Mouse (Mus musculus): Measurements from ENCODE around the gene Pip4k2a. TPM values are rescaled to one million over a fixed set of nuclear protein-coding genes. Genes with fewer than 3 reads are reported as not detected.

The Pip4k2a gene
- polyA plus RNA-seq, 1 experiment: 21.8 TPM

DNA sequence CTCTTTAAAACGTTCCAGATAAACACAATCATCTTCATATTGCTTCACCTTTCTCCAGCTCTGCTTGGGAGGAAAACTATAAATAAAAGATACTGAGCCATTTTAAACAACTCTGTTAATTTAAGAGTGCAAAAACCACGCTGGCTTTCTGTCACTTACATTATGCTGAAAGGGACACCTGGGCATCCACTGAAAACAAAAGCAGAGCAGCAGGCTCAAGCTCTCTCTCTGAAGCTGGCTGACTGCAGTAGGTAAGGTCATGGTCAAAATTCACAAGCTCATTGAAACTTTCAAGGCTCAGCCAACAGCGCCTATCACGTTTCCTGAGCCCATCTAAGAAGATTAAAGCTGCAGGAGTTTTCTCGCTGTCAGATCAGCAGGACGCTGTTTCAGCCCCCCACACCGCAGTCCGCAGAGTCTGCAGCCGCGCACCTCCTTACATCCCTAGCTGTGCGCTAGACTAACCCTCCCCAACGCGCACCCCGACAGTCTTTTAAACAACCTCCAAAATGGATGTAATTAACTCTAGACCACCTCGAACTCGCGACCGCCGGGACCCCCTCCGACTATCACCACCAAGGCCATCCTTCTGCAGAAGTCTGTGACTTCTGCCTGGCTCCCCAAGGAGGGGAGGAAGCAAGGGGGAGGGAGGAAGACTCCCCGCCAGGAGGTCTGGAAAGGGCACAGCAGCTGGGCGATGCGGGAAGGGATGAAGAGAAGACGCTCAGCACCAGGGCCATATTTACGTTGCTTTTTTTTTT lies 1.3 kb downstream of the Pip4k2a start:
- H3K4me3 ChIP-seq (ENCODE audit: extremely low read depth, insufficient read depth, insufficient read length): peak overlapping the region; percentile 88
- H3K4me1 ChIP-seq (ENCODE audit: control insufficient read depth, insufficient read depth, insufficient read length): peaks cover 2% of the 10 kb centered on the region; the same call in 1 of the 2 replicates
- peak overlapping the region; percentile 76 for H3K27ac ChIP-seq (ENCODE audit: insufficient read depth, low read length)
- H3K36me3 ChIP-seq (ENCODE audit: control insufficient read depth, insufficient read depth, low read length): no peaks in the 10 kb centered on the region
- peak in 1 of 2 experiments; percentile 14 for DNase-seq (ENCODE audit: low read depth in 1 of 2, low spot score in 2 of 2)
- 1% methylated on average over 25 of the region's 25 CpGs for WGBS
- TF ChIP-seq POLR2A (IDR thresholded peaks at IDR 0.05; ENCODE audit: low read depth, low read length) (no peak), CTCF (IDR thresholded peaks at IDR 0.05; ENCODE audit: extremely low read depth, insufficient read depth, insufficient read length, insufficient replicate concordance) (no peak)
- no peaks in the 10 kb centered on the region for H3K27me3 ChIP-seq (ENCODE audit: control insufficient read depth, insufficient read depth, low read length)

- DNase-seq (ENCODE audit: low read depth in 1 of 2, low spot score in 2 of 2): no peak
- Histone ChIP-seq H3K4me3 (ENCODE audit: extremely low read depth, insufficient read depth, insufficient read length) (no peak overlapping the region), H3K4me1 (ENCODE audit: control insufficient read depth, insufficient read depth, insufficient read length) (peaks cover 7% of the 10 kb centered on the region; the same call in 1 of the 2 replicates), H3K27ac (ENCODE audit: insufficient read depth, low read length) (no peak overlapping the region), H3K27me3 (ENCODE audit: control insufficient read depth, insufficient read depth, low read length) (no peaks in the 10 kb centered on the region), H3K36me3 (ENCODE audit: control insufficient read depth, insufficient read depth, low read length) (no peaks in the 10 kb centered on the region)
- TF ChIP-seq POLR2A (IDR thresholded peaks at IDR 0.05; ENCODE audit: low read depth, low read length): no peak
- no peak for TF ChIP-seq CTCF (IDR thresholded peaks at IDR 0.05; ENCODE audit: extremely low read depth, insufficient read depth, insufficient read length, insufficient replicate concordance)
- 53% methylated on average over 7 of the region's 7 CpGs for WGBS
Measured at GRCm38 (mm10) chr2:18992512-18993510, 5.1 kb downstream of the Pip4k2a start.

GRCm38 (mm10) chr2:18988885-18989284 lies 9.0 kb downstream of the Pip4k2a start:
- peak; percentile 42 to 92 for DNase-seq (ENCODE audit: low read depth in 1 of 2, low spot score in 2 of 2)
- H3K4me3 ChIP-seq (ENCODE audit: extremely low read depth, insufficient read depth, insufficient read length): no peak overlapping the region
- peak; percentile 30; the same call in 1 of the 2 replicates for TF ChIP-seq CTCF (IDR thresholded peaks at IDR 0.05; ENCODE audit: extremely low read depth, insufficient read depth, insufficient read length, insufficient replicate concordance)
- no peak for TF ChIP-seq POLR2A (IDR thresholded peaks at IDR 0.05; ENCODE audit: low read depth, low read length)
- no peaks in the 10 kb centered on the region for H3K27me3 ChIP-seq (ENCODE audit: control insufficient read depth, insufficient read depth, low read length)
- 63% methylated on average over 3 of the region's 3 CpGs for WGBS
- peaks cover 17% of the 10 kb centered on the region for H3K4me1 ChIP-seq (ENCODE audit: control insufficient read depth, insufficient read depth, insufficient read length)
- H3K36me3 ChIP-seq (ENCODE audit: control insufficient read depth, insufficient read depth, low read length): no peaks in the 10 kb centered on the region
- H3K27ac ChIP-seq (ENCODE audit: insufficient read depth, low read length): peak overlapping the region; percentile 62

GRCm38 (mm10) chr2:18985506-18985905 lies 12.4 kb downstream of the Pip4k2a start:
- peaks cover 41% of the 10 kb centered on the region for H3K4me1 ChIP-seq (ENCODE audit: control insufficient read depth, insufficient read depth, insufficient read length)
- 54% methylated on average over 3 of the region's 3 CpGs for WGBS
- TF ChIP-seq POLR2A (IDR thresholded peaks at IDR 0.05; ENCODE audit: low read depth, low read length): no peak
- TF ChIP-seq CTCF (IDR thresholded peaks at IDR 0.05; ENCODE audit: extremely low read depth, insufficient read depth, insufficient read length, insufficient replicate concordance): no peak

DNA sequence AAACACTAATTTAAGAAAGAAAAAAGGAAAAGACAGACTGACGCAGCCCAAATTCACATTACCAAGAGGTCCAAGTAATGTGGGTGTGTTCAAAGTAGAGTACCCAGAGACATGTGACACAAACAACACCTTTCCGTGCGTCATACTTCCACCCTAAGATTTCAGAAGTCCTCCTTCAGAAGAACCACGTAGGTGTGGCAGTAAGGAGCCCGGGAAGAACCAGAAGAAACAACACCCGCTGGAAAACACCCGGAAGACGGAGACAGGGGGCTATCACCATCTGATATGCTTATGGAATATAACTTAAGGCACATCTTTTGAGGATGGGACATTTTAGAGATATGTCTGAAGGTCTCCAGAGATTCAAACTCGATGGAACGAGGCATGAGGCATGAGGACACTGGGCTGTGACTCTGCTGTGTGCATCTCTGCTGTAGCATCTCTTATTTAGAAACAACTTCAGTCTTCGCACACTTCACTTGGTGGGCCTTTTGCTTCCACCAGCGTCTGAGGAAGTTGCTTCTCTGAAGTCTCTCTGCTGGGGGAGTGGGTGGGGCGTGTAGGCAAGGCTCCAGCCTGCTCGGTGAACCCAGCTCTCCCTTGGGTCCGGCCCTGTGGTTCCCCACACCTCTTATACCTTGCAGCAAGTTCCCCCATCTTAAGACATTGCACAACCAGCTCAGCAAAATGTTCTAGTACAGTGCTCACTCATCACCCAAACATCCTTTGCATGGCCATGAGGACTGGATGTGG lies 13.7 kb downstream of the Pip4k2a start:
- DNase-seq (ENCODE audit: low read depth in 1 of 2, low spot score in 2 of 2): peak; percentile 85 to 93
- no peaks in the 10 kb centered on the region for H3K27me3 ChIP-seq (ENCODE audit: control insufficient read depth, insufficient read depth, low read length)
- H3K4me1 ChIP-seq (ENCODE audit: control insufficient read depth, insufficient read depth, insufficient read length): peaks cover 48% of the 10 kb centered on the region
- H3K27ac ChIP-seq (ENCODE audit: insufficient read depth, low read length): peak overlapping the region; percentile 75
- no peak overlapping the region for H3K4me3 ChIP-seq (ENCODE audit: extremely low read depth, insufficient read depth, insufficient read length)
- H3K36me3 ChIP-seq (ENCODE audit: control insufficient read depth, insufficient read depth, low read length): no peaks in the 10 kb centered on the region
- 47% methylated on average over 15 of the region's 15 CpGs for WGBS
- no peak for TF ChIP-seq POLR2A (IDR thresholded peaks at IDR 0.05; ENCODE audit: low read depth, low read length)
- no peak for TF ChIP-seq CTCF (IDR thresholded peaks at IDR 0.05; ENCODE audit: extremely low read depth, insufficient read depth, insufficient read length, insufficient replicate concordance)

More at GRCm38 (mm10) chr2:18985506-18985905, 12.4 kb downstream of the Pip4k2a start:
- no peak for DNase-seq (ENCODE audit: low read depth in 1 of 2, low spot score in 2 of 2)
- Histone ChIP-seq H3K4me3 (ENCODE audit: extremely low read depth, insufficient read depth, insufficient read length) (no peak overlapping the region), H3K27ac (ENCODE audit: insufficient read depth, low read length) (peak overlapping the region; percentile 28; the same call in 1 of the 2 replicates), H3K27me3 (ENCODE audit: control insufficient read depth, insufficient read depth, low read length) (no peaks in the 10 kb centered on the region), H3K36me3 (ENCODE audit: control insufficient read depth, insufficient read depth, low read length) (no peaks in the 10 kb centered on the region)

- TF ChIP-seq CTCF (IDR thresholded peaks at IDR 0.05; ENCODE audit: extremely low read depth, insufficient read depth, insufficient read length, insufficient replicate concordance) (no peak), POLR2A (IDR thresholded peaks at IDR 0.05; ENCODE audit: low read depth, low read length) (no peak)
Measured at GRCm38 (mm10) chr2:18983546-18983945, 14.4 kb downstream of the Pip4k2a start.

More at GRCm38 (mm10) chr2:18983546-18983945, 14.4 kb downstream of the Pip4k2a start:
- Histone ChIP-seq H3K4me1 (ENCODE audit: control insufficient read depth, insufficient read depth, insufficient read length) (peaks cover 47% of the 10 kb centered on the region), H3K27ac (ENCODE audit: insufficient read depth, low read length) (peak overlapping the region; percentile 75), H3K4me3 (ENCODE audit: extremely low read depth, insufficient read depth, insufficient read length) (no peak overlapping the region), H3K36me3 (ENCODE audit: control insufficient read depth, insufficient read depth, low read length) (no peaks in the 10 kb centered on the region), H3K27me3 (ENCODE audit: control insufficient read depth, insufficient read depth, low read length) (no peaks in the 10 kb centered on the region)
- DNase-seq (ENCODE audit: low read depth in 1 of 2, low spot score in 2 of 2): peak in 1 of 2 experiments; percentile 37
